Mouse (Mus musculus) left cerebral cortex, adult 9 months (tissue): ENCODE results near the gene Tcta.
"Not testable (repeated sequence)": the region's sequence is repeated elsewhere in the genome, so short reads cannot be mapped to it uniquely, and the experiment has no call there.

Experiments used
- DNase-seq, 2 experiments: peaks; one replicate each; pipeline ENCODE4 v3.0.0; 2022; ENCODE audit warnings: low spot score in 2 of 2

Tcta gene

GRCm38 (mm10) chr9:108317572-108317971, 11.6 kb upstream of the Tcta start:
- no peak for DNase-seq

GRCm38 (mm10) chr9:108308141-108308540, 2.2 kb upstream of the Tcta start:
- DNase-seq: no peak

GRCm38 (mm10) chr9:108307021-108307807, 1.3 kb upstream of the Tcta start:
- DNase-seq: no peak

- no peak for DNase-seq
Observed at GRCm38 (mm10) chr9:108306571-108306980, 616 bp upstream of the Tcta start.

GRCm38 (mm10) chr9:108305170-108305569, 790 bp downstream of the Tcta start:
- no peak for DNase-seq

- no peak for DNase-seq
Observed at GRCm38 (mm10) chr9:108304716-108305115, 1.2 kb downstream of the Tcta start.

- DNase-seq: no peak
Observed at GRCm38 (mm10) chr9:108301853-108302252, 4.1 kb downstream of the Tcta start.

- DNase-seq: no peak
Observed at GRCm38 (mm10) chr9:108296453-108297355, 9.3 kb downstream of the Tcta start, which contains the start of gene Amt. TSS of gene Amt (plus strand) at chr9:108296853.

GRCm38 (mm10) chr9:108290773-108291172, 15.2 kb downstream of the Tcta start:
- DNase-seq: no peak

- DNase-seq: peak; percentile 94 to 98
Observed at GRCm38 (mm10) chr9:108290016-108290750, 15.8 kb downstream of the Tcta start, which contains the start of gene Nicn1. TSS of gene Nicn1 (plus strand) at chr9:108290429.

- DNase-seq: no peak
Observed at GRCm38 (mm10) chr9:108289347-108289746, 16.6 kb downstream of the Tcta start.

GRCm38 (mm10) chr9:108287526-108288238, 18.3 kb downstream of the Tcta start:
- not testable (repeated sequence) for DNase-seq

GRCm38 (mm10) chr9:108284410-108284809, 21.6 kb downstream of the Tcta start:
- DNase-seq: peak in 1 of 2 experiments; percentile 76

GRCm38 (mm10) chr9:108280071-108280828, 25.7 kb downstream of the Tcta start:
- no peak for DNase-seq

GRCm38 (mm10) chr9:108278697-108279450, 27.1 kb downstream of the Tcta start:
- DNase-seq: no peak

GRCm38 (mm10) chr9:108275331-108275659, 30.7 kb downstream of the Tcta start:
- no peak for DNase-seq

- no peak for DNase-seq
Observed at GRCm38 (mm10) chr9:108274476-108275330, 31.3 kb downstream of the Tcta start.

GRCm38 (mm10) chr9:108273485-108273884, 32.5 kb downstream of the Tcta start:
- DNase-seq: no peak

- no peak for DNase-seq
Observed at GRCm38 (mm10) chr9:108272691-108273090, 33.3 kb downstream of the Tcta start.
